Mouse (Mus musculus) limb, embryonic 11.5 days (tissue): ENCODE data around the gene Ppp4r3a. TPM values are rescaled to one million over a fixed set of nuclear protein-coding genes. Genes with fewer than 3 reads are reported as not detected.

Experiments used
- microRNA counts: library from miRNA; unstranded; fragments of <30 nt; microRNA quantifications from one replicate; lab custom pipeline; 2016
- microRNA-seq: library from miRNA; unstranded; fragments of <30 nt; microRNA quantifications from one replicate; pipeline ENCODE4, GENCODE M21; 2016
- polyA plus RNA-seq: library from polyadenylated mRNA; unstranded; fragments of >200 nt; fragmentation: Nextera tagmentation; extraction: Ambion mirVana; gene quantifications from 2 replicates; pipeline ENCODE4 v1.2.1, GENCODE M21; 2014

Ppp4r3a gene
- polyA plus RNA-seq, 1 experiment from 2014 or later: 60.9 TPM

MicroRNA genes within 50 kb of the gene (microRNA counts, 519-probe panel; counts per million panel counts)
- 777 counts per million, percentile 3 among the panel's probes with 10 or more counts for microRNA mmu-miR-1190 (lab: Ali Mortazavi, UCI)

Small RNA genes lying within 50 kb of the gene (microRNA-seq; reads per million reads assigned to microRNA genes)
- gene Mir1190: not detected

Other genes starting within 250 kb of the Ppp4r3a start
- gene Gpr68, start 175.5 kb downstream of the Ppp4r3a start, polyA plus RNA-seq: 0.11 TPM in 1 of 2 replicates, not detected in the other
- gene Ccdc88c, start 54.6 kb downstream of the Ppp4r3a start, polyA plus RNA-seq: 3.2 and 3.4 TPM in 2 replicates